Comparison of ENCODE assay signal across 26 mouse cellular contexts in the genomic region with DNA sequence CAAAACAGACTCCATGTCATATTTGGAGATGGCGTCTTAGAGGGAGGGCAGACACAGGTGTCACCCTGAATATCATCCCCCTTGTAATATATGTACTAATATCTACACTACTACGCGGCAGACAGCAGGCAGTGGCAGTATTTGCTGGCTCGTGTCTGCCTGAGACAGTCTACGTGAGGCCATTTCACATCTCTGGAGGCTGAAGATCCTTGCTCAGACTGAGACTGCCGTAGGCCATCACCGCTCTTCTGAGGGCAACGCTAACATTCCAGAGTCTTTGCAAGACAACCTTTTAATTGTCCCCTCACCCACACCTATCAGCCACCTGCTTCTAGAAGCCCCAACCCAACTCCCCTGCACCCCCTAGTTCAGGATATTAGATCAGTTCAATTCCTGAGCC. TPM values are rescaled to one million over a fixed set of nuclear protein-coding genes. Genes with fewer than 3 reads are reported as not detected.
"Had no signal": no experiment of that assay in that cellular context is flagged by ENCODE, and none has a peak within 500 bp of the region (broad histone marks: within the 10 kb centered on the region; RNA-seq: fewer than 3 reads in every experiment).

No protein-coding gene starts in this region.

- H3K4me3 ChIP-seq: embryonic facial prominence, embryonic 10.5 days; embryonic facial prominence, embryonic 12.5 days; embryonic facial prominence, embryonic 13.5 days; embryonic facial prominence, embryonic 15.5 days; erythroblast, embryonic 14.5 days; forebrain, embryonic 10.5 days; forebrain, embryonic 12.5 days; forebrain, embryonic 13.5 days; forebrain, embryonic 15.5 days; gastrocnemius, adult 2 months; heart, adult 2 months had no signal

- H3K36me3 ChIP-seq: embryonic facial prominence, embryonic 12.5 days; embryonic facial prominence, embryonic 13.5 days; embryonic facial prominence, embryonic 15.5 days; forebrain, embryonic 15.5 days had no signal

- ATAC-seq: forebrain, embryonic 13.5 days; forebrain, embryonic 14.5 days; forebrain, embryonic 15.5 days; forebrain, embryonic 16.5 days; forebrain, postnatal 0 days had no signal

- H3K9ac ChIP-seq: embryonic facial prominence, embryonic 12.5 days; embryonic facial prominence, embryonic 13.5 days; embryonic facial prominence, embryonic 15.5 days; forebrain, embryonic 12.5 days; forebrain, embryonic 13.5 days; forebrain, embryonic 15.5 days; forebrain, postnatal 0 days had no signal

- H3K4me2 ChIP-seq: embryonic facial prominence, embryonic 12.5 days; embryonic facial prominence, embryonic 13.5 days; embryonic facial prominence, embryonic 15.5 days; forebrain, embryonic 12.5 days; forebrain, embryonic 13.5 days; forebrain, embryonic 15.5 days had no signal

- H3K27ac ChIP-seq: embryonic facial prominence, embryonic 10.5 days; embryonic facial prominence, embryonic 12.5 days; embryonic facial prominence, embryonic 13.5 days; embryonic facial prominence, embryonic 15.5 days; forebrain, embryonic 10.5 days; forebrain, embryonic 12.5 days; forebrain, embryonic 13.5 days; forebrain, embryonic 15.5 days; gastrocnemius, adult 2 months; heart, adult 2 months had no signal

- H3K9me3 ChIP-seq: embryonic facial prominence, embryonic 10.5 days; embryonic facial prominence, embryonic 12.5 days; embryonic facial prominence, embryonic 13.5 days; embryonic facial prominence, embryonic 15.5 days; forebrain, embryonic 10.5 days; forebrain, embryonic 12.5 days; forebrain, embryonic 13.5 days; forebrain, embryonic 15.5 days had no signal

- H3K27me3 ChIP-seq: embryonic facial prominence, embryonic 12.5 days; embryonic facial prominence, embryonic 13.5 days; embryonic facial prominence, embryonic 15.5 days; forebrain, embryonic 12.5 days; forebrain, embryonic 13.5 days; forebrain, embryonic 15.5 days had no signal

- DNase-seq: cerebellum, adult 8-10 months; cerebellum, adult 9-10 months; cerebellum, adult 9-11 months; cerebellum, postnatal 10 days; cerebellum, postnatal 14 days; cerebellum, postnatal 25 days; cerebellum, postnatal 36 days; embryo, embryonic 11 days; forebrain, postnatal 0 days; gastrocnemius, adult 2 months; gastrocnemius, postnatal 10 days; gastrocnemius, postnatal 14 days; gastrocnemius, postnatal 25 days; gastrocnemius, postnatal 36 days; heart, adult 2 months had no signal

RNA-seq across cellular contexts. Expression of a gene that starts 32.7 kb away (rescaled TPM):
- polyA plus RNA-seq: erythroblast, embryonic 14.5 days had no signal
